Mouse (Mus musculus) frontal cortex, adult (tissue): ENCODE data around the gene Dhx37.
"Not testable (repeated sequence)": the region's sequence is repeated elsewhere in the genome, so short reads cannot be mapped to it uniquely, and the experiment has no call there.

ENCODE experiments used
- ATAC-seq: cut with Nextera tagmentation; 2 replicates; pipeline ENCODE4 v1.9.2; 2017; ENCODE audit warnings: mild to moderate bottlenecking, moderate library complexity, mixed read lengths; ENCODE audit not compliant: low TSS enrichment

The Dhx37 gene

DNA sequence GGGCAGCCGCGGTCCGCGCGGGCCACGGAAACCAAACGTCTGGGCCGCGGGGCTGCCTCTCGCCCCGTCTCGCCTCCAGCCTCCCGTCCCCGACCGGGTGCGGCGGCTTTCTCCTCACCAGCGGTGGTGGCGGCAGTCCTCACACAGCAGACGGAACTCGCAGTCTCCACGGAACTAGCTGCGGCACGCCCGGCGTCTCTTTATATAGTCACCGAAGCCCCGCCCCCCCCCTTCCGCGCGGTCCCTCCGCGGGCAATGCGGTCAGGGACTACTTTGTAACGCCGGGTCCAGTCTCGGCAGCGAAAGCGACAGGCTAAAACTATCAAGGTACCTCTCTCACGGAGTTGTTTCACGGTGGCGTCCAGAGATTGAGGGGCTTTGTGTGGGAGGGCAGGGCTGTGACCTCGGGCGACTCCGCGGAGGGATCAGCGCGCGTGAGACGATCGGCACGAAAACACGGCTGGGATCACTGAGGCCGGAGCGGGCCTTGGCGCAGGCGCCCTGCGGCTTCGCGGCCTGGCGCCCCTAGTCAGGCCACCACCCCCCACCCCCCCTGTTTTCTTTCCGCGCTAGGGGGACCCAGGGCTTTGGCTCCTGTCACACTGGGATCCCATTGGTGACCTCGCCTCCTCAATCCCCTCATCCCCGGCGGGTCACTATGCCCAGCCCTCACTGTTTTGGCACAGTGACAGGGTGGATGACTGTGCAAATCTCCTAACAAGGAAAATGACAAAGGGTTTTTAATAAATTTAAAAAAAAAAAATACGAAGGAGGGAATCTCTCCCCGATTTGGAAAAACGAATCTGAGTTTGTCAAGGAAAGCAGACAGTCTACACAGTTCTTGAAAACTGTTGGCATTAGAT lies 44.1 kb downstream of the Dhx37 start, which contains the start of gene Ubc:
Ubc (minus strand) TSS at position 624 of the 863 bp plus-strand sequence.
- peak; percentile 16; the same call in 1 of the 2 replicates for ATAC-seq

DNA sequence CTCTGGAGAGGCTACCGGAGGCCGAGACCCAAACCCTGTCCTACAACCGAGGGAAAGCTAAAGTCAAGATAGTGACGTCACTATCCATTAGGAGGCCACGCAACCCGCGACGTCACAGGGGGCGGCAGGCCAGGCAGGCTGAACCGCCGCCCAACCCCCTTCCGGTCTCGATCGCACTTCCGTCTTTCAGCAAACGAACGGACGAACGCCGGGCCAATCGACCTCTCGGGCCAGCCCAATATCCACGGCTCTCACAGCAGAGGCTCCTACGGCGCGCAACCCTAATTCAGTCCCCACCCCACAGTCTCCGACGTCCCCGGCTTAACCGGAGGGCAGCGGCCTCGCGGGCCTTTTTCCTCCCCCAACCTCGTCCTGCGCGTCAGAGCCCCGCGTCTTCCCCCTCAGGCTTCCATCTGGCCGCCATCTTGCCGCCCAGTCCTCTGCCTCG lies 44.8 kb downstream of the Dhx37 start, which contains the start of gene Gm10382:
Gm10382 (plus strand) TSS at position 192 of the 448 bp plus-strand sequence.
- peak; percentile 14; the same call in 1 of the 2 replicates for ATAC-seq

DNA sequence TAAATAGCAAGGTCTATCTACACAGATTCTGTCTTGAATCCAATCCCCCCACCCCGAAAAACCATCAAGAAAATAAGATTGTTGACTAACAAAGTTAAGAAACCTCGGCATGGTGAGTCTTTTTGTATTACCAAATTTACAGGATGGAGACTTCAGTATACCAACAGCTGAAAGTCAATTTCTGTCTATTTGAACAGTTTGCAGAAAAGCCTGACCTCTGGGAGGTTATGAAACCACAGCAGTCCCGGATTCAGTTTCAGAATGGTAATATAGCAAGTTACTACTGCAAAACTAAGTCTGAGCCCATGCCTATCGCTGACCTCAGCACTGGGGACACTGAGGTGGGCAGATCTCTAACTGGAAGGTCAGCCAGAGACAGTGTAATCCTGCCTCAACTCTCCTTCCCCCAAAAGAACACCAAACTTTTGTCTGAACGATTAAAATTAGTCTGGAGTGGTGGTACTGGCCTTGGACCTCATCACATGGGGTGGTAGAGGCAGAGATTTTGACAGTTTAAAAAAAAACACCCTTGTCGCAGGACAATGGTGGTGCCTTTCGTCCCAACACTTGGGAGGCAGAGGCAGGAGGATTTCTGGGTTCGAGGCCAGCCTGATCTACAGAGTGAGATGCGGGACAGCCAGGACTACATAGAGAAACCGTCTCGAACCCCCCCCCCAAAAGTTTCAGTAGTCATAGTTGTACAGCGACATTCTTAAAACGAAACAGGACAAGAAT lies 45.4 kb downstream of the Dhx37 start:
- no peak for ATAC-seq

GRCm38 (mm10) chr5:125387295-125387694 lies 46.6 kb downstream of the Dhx37 start:
- not testable (repeated sequence) for ATAC-seq

- ATAC-seq = no peak
These were observed 48.5 kb downstream of the Dhx37 start for GRCm38 (mm10) chr5:125385215-125385940.

- ATAC-seq = no peak
These were observed 49.3 kb downstream of the Dhx37 start for GRCm38 (mm10) chr5:125384512-125385214.

GRCm38 (mm10) chr5:125383637-125384420 lies 50.1 kb downstream of the Dhx37 start:
- no peak for ATAC-seq

GRCm38 (mm10) chr5:125382673-125383558 lies 51.0 kb downstream of the Dhx37 start:
- ATAC-seq = peak; percentile 77

GRCm38 (mm10) chr5:125381954-125382672 lies 51.8 kb downstream of the Dhx37 start:
- no peak; the same call in 1 of the 2 replicates for ATAC-seq

DNA sequence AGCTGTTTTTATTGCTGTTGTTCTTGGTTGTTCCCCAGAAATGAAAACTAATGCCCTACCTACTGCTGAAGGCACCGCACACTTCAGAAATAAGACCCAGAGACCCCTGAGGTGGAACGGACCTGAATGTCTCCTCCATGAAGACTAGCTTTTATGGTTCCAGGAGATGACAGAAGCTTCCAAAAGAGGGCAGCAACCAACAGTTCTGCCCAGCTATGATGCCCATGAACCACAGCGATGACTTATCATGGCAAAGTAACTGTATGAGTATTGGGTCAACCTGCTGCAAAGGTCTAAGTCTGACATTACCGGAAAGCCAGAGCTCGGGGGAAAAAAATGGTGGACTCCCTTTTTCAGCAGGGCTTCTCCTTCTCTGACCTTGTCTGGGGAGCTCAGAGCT lies 55.0 kb downstream of the Dhx37 start:
- no peak for ATAC-seq

GRCm38 (mm10) chr5:125377214-125377613 lies 56.7 kb downstream of the Dhx37 start:
- no peak for ATAC-seq

DNA sequence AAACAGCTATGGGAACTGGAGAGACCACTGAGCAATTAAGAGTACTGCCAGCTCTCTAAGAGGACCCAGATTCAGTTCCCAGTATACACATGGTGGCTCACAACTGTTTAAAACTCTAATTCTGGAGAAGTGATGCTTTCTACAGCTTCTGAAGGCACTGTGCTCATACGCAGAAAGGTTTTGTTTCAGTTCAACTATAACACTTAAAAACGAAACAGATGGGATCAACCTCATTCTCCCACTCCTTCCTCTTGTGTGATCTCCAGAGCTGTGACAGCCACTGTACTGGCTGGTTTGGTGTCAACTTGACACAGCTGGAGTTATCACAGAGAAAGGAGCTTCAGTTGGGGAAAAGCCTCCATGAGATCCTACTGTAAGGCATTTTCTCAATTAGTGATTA lies 58.0 kb downstream of the Dhx37 start:
- peak; percentile 85; the same call in 1 of the 2 replicates for ATAC-seq

GRCm38 (mm10) chr5:125372027-125372426 lies 61.9 kb downstream of the Dhx37 start:
- no peak for ATAC-seq

DNA sequence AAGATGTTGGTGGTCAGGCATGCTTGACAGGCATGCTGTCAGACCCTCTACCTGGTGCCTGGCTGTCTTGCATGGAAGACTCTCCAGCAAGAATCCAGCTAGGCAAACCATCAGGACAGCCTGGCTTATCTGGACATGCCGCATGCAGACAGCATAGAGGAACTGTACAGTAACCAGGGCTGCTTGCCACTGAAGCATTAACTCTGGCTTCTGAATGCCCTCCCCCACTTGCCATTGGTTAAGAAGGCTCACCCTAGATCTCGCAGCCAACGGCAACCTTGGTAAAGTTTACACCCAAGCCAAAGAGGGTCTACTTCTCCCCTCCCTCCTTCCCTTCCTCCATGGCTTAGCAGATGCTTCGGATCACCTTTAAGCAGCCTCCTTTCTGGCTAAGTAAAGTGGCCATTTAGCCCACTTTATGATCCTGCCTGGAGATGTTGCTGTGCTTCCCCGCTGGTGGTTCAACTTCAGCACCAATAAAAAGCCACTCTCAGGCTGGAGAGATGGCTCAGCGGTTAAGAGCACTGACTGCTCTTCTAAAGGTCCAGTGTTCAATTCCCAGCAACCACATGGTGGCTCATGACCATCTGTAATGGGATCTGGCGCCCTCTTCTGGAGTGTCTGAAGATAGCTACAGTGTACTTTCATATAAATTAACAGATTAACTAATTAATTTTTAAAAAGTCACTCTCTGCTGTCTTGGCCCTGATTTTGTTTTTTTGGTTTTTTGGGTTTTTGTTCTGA lies 62.8 kb downstream of the Dhx37 start:
- ATAC-seq = no peak

DNA sequence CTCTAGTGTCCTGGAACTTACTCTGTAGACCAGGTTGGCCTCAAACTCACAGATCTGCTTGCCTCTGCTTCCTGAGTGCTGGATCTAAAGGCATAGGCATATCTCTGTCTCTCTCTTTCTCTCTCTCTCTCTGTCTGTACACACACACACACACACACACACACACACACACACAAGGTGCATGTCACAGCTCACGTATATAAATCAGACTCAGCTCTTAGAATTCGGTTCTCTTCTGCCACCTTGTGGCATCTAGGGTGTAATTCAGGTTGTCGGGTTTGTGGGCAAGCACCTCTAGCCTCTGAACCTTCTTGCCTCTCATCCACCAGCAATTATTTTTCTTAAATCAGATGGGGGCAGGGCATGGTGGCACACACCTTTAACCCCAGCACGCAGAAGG lies 65.4 kb downstream of the Dhx37 start:
- peak; percentile 55; the same call in 1 of the 2 replicates for ATAC-seq

- no peak for ATAC-seq
These were observed 65.8 kb downstream of the Dhx37 start for GRCm38 (mm10) chr5:125368156-125368555.

- no peak for ATAC-seq
These were observed 69.0 kb downstream of the Dhx37 start for GRCm38 (mm10) chr5:125364851-125365429.

DNA sequence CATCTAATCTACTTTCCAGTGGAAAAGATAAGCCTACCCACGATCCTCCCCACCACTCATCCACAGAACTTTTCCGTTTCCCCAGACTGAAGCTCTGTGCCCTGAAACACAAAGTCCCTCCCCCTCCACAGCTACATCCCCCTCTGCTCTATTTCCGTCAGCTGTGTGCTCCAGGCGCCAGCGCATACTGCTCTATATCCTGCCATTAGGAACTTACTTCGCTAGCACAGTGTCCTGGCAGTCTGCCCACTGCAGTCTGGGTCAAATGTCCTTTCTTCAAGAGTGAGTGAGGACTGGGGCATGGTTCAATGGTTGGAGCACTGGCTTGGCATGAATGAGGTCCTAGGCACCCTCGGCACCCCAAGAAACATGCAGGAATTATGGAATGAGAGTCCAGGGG lies 70.0 kb downstream of the Dhx37 start:
- no peak for ATAC-seq
